Mouse (Mus musculus) cerebellum, adult (tissue): ENCODE measurements around the gene Mctp1.

Source experiments
- ATAC-seq: cut with Nextera tagmentation; 2 replicates; pipeline ENCODE4 v1.9.2; 2017; ENCODE audit warnings: mild to moderate bottlenecking, moderate library complexity, mixed read lengths; ENCODE audit not compliant: insufficient number of reproducible peaks, low FRiP score, low TSS enrichment

Gene Mctp1

GRCm38 (mm10) chr13:76592908-76593307 is 208.6 kb downstream of the Mctp1 start:
- ATAC-seq = no peak

- ATAC-seq = no peak
Measured at GRCm38 (mm10) chr13:76597005-76597404, 212.7 kb downstream of the Mctp1 start.

GRCm38 (mm10) chr13:76609425-76609824 is 225.1 kb downstream of the Mctp1 start:
- no peak for ATAC-seq

- ATAC-seq = no peak
Measured at GRCm38 (mm10) chr13:76611499-76611898, 227.2 kb downstream of the Mctp1 start.

GRCm38 (mm10) chr13:76620111-76620510 is 235.8 kb downstream of the Mctp1 start:
- no peak for ATAC-seq

- ATAC-seq = no peak
Measured at GRCm38 (mm10) chr13:76620525-76620924, 236.2 kb downstream of the Mctp1 start.

- no peak for ATAC-seq
Measured at GRCm38 (mm10) chr13:76633707-76634106, 249.4 kb downstream of the Mctp1 start.

- ATAC-seq = no peak
Measured at GRCm38 (mm10) chr13:76638282-76638681, 253.9 kb downstream of the Mctp1 start.

GRCm38 (mm10) chr13:76659523-76659922 is 275.2 kb downstream of the Mctp1 start:
- no peak for ATAC-seq

- ATAC-seq = no peak
Measured at GRCm38 (mm10) chr13:76681286-76681685, 297.0 kb downstream of the Mctp1 start.

- ATAC-seq = no peak
Measured at GRCm38 (mm10) chr13:76689349-76689748, 305.0 kb downstream of the Mctp1 start.

- ATAC-seq = no peak
Measured at GRCm38 (mm10) chr13:76690143-76690542, 305.8 kb downstream of the Mctp1 start.

- no peak for ATAC-seq
Measured at GRCm38 (mm10) chr13:76690697-76691096, 306.4 kb downstream of the Mctp1 start.

GRCm38 (mm10) chr13:76734013-76734412 is 349.7 kb downstream of the Mctp1 start:
- ATAC-seq = no peak

GRCm38 (mm10) chr13:76750663-76751429 is 366.5 kb downstream of the Mctp1 start:
- ATAC-seq = no peak

GRCm38 (mm10) chr13:76759832-76760490 is 375.6 kb downstream of the Mctp1 start:
- peak; percentile 49; the same call in 1 of the 2 replicates for ATAC-seq

- no peak for ATAC-seq
Measured at GRCm38 (mm10) chr13:76799662-76800061, 415.3 kb downstream of the Mctp1 start.

- ATAC-seq = no peak
Measured at GRCm38 (mm10) chr13:76801126-76801632, 416.8 kb downstream of the Mctp1 start.

GRCm38 (mm10) chr13:76802051-76802728 is 417.9 kb downstream of the Mctp1 start:
- peak; percentile 56; the same call in 1 of the 2 replicates for ATAC-seq

- no peak for ATAC-seq
Measured at GRCm38 (mm10) chr13:76802926-76803325, 418.6 kb downstream of the Mctp1 start.

GRCm38 (mm10) chr13:76803799-76804198 is 419.5 kb downstream of the Mctp1 start:
- no peak for ATAC-seq
